Mouse (Mus musculus) midbrain, embryonic 11.5 days (tissue): ENCODE results near the gene Sctr. TPM values are rescaled to one million over a fixed set of nuclear protein-coding genes. Genes with fewer than 3 reads are reported as not detected.

Experiments used
- ATAC-seq: fragments of 200-750 bp; cut with Nextera tagmentation; 2 replicates; pipeline ENCODE4 v1.8.0; 2017; ENCODE audit warnings: moderate TSS enrichment, moderate library complexity; ENCODE audit not compliant: low FRiP score
- DNase-seq: peaks from one replicate; pipeline ENCODE4 v3.0.0; 2015; ENCODE audit warnings: low spot score; ENCODE audit errors: missing footprints
- H3K27ac ChIP-seq: fragments of 300-500 bp; sonication (generic); 2 replicates; pipeline ENCODE4 v1.5.1; 2014; ENCODE audit warnings: low read depth, low read length
- H3K27me3 ChIP-seq: fragments of 300-500 bp; sonication (generic); 2 replicates; pipeline ENCODE4 v1.6.1; 2014; ENCODE audit warnings: mild to moderate bottlenecking, low read length, moderate library complexity, mixed read lengths; ENCODE audit not compliant: control insufficient read depth, insufficient read depth
- H3K36me3 ChIP-seq: fragments of 300-500 bp; sonication (generic); 2 replicates; pipeline ENCODE4 v1.6.1; 2014; ENCODE audit warnings: mild to moderate bottlenecking, low read length, moderate library complexity, mixed read lengths; ENCODE audit not compliant: control insufficient read depth, insufficient read depth
- H3K4me1 ChIP-seq: fragments of 300-500 bp; sonication (generic); 2 replicates; pipeline ENCODE4 v1.6.1; 2014; ENCODE audit warnings: low read length; ENCODE audit not compliant: control insufficient read depth, insufficient read depth
- H3K4me2 ChIP-seq: fragments of 300-500 bp; sonication (generic); 2 replicates; pipeline ENCODE4 v1.6.1; 2014; ENCODE audit warnings: mild to moderate bottlenecking, moderate library complexity
- H3K4me3 ChIP-seq: fragments of 300-500 bp; sonication (generic); 2 replicates; pipeline ENCODE4 v1.5.1; 2014; ENCODE audit warnings: low read depth, low read length
- H3K9ac ChIP-seq: fragments of 300-500 bp; sonication (generic); 2 replicates; pipeline ENCODE4 v1.6.1; 2014; ENCODE audit warnings: low read length
- H3K9me3 ChIP-seq: fragments of 300-500 bp; sonication (generic); 2 replicates; pipeline ENCODE4 v1.6.1; 2016; ENCODE audit warnings: low read length; ENCODE audit not compliant: control insufficient read depth
- WGBS: fragments of 180-500 bp; shearing (Covaris S2); extraction: QIAGEN DNeasy Blood & Tissue Kit; methylation state at CpG from one replicate; pipeline ENCODE4 v1.1.7; 2014; 5-methylcytosine and 5-hydroxymethylcytosine counted together
- polyA plus RNA-seq: library from polyadenylated mRNA; unstranded; fragments of >200 nt; fragmentation: Nextera tagmentation; extraction: Ambion mirVana; gene quantifications from 2 replicates; pipeline ENCODE4 v1.2.1, GENCODE M21; 2014

Sctr gene
- polyA plus RNA-seq, 1 experiment from 2014 or later, result 0.53 TPM

DNA sequence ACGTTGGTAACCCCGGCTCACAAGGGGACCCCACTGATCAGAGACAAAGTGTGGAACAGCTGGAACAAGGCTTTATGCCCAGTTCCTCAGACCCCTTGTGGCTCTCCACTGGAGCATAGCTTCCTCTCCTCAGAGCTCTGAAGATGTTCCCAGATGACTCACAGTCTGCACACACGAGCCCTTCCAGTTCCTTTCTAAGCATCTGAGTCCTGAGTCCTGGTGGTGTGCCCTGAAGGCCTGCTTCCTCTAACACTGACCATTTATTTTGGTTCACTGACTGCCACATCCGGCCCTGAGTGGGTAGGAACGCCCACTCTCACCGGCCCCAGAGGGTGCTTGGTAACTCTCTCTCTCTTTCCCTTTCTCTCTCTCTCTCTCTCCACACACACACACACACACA is 92.8 kb downstream of the Sctr start:
- no peak overlapping the region for H3K4me3 ChIP-seq
- no peak overlapping the region for H3K27ac ChIP-seq
- H3K36me3 ChIP-seq, result no peaks in the 10 kb centered on the region
- no peak overlapping the region for H3K4me2 ChIP-seq
- WGBS, result 72% methylated on average over 6 of the region's 6 CpGs
- H3K4me1 ChIP-seq, result no peaks in the 10 kb centered on the region
- H3K9ac ChIP-seq, result no peak overlapping the region
- DNase-seq, result no peak
- no peak for ATAC-seq
- no peaks in the 10 kb centered on the region for H3K27me3 ChIP-seq
- no peaks in the 10 kb centered on the region for H3K9me3 ChIP-seq

DNA sequence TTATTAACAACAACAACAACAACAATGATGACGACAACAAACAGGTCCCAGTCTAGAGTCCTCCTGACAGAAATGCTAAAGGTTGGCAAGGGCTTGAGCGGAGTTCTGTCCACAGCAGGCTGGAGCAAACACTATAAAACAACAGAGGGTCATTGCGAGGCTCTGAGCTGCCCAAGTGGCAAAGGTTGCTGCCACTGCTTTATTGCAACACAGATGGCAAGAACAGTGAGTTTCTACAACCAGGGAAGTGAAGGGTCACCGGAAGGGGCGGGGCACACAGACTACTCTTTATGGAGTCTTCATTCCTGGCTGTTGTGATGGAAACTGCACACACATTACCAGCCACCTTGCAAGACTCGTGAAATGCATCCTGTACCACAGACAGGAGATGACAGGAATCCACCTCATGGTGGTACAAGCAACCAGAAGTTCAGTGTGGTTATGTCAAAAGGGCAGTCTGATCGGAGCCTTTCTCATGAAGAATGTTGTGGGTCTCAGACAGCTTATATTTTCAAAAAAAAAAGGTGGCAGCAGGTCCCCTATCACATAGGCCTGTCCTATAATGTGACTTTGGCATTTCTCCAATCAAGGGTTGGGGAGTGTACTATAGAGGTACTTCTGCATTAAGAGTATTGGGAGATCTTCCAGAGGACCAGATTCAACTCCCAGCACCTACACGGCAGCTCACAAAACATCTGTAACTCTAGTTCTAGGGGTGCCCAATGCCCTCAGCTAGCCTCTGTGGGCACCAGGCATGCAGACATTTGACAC is 93.9 kb downstream of the Sctr start:
- ATAC-seq, result no peak
- no peaks in the 10 kb centered on the region for H3K36me3 ChIP-seq
- H3K4me2 ChIP-seq, result no peak overlapping the region
- no peak overlapping the region for H3K9ac ChIP-seq
- peak; percentile 8 for DNase-seq
- no peak overlapping the region for H3K4me3 ChIP-seq
- no peaks in the 10 kb centered on the region for H3K9me3 ChIP-seq
- 82% methylated on average over 8 of the region's 8 CpGs for WGBS
- H3K27ac ChIP-seq, result no peak overlapping the region
- H3K27me3 ChIP-seq, result no peaks in the 10 kb centered on the region
- no peaks in the 10 kb centered on the region for H3K4me1 ChIP-seq

DNA sequence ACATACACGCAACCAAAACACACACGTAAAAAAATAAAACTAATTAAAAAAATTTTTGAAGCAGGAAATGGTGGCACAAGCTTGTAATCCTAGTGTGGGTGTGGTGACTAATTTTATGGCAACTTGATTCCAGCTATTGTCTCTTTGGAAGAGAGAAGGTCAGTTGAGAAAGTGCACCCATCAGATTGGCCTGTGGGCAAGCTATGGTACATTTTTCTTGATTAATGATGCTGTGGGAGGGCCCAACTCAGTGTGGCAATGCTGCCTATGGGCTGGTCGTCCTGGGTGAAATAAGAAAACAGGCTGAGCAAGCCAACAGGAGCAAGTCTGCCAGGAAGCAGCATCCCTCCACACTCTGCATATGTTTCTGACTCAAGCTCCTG is 94.5 kb downstream of the Sctr start:
- no peaks in the 10 kb centered on the region for H3K4me1 ChIP-seq
- H3K27me3 ChIP-seq, result no peaks in the 10 kb centered on the region
- H3K27ac ChIP-seq, result no peak overlapping the region
- H3K9ac ChIP-seq, result no peak overlapping the region
- no peaks in the 10 kb centered on the region for H3K36me3 ChIP-seq
- DNase-seq (no peak), ATAC-seq (no peak)
- H3K4me2 ChIP-seq, result no peak overlapping the region
- H3K9me3 ChIP-seq, result no peaks in the 10 kb centered on the region
- H3K4me3 ChIP-seq, result no peak overlapping the region
- 87% methylated on average over 3 of the region's 3 CpGs for WGBS

DNA sequence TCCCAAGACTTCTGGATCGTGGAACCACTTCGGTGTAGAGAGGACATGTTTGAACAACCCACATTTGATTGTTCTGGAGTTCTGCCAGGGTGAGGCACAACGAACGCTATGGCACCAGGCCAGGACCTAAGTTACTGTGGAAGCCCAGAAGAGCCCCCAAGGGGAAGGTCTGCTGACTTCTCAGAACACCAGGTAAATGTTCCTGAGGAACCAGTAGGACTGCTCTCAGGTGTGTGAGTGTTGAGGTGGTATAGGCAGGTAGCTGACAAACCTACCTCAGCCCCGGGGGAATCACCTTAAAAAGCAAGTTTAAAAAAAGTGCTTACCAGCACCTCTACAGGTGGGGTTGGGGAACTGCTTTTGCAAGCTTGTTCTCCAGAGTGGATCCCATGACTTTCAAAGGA is 98.9 kb downstream of the Sctr start:
- ATAC-seq (no peak), DNase-seq (no peak)
- Histone ChIP-seq H3K27me3 (no peaks in the 10 kb centered on the region), H3K4me3 (no peak overlapping the region), H3K4me2 (no peak overlapping the region), H3K9ac (no peak overlapping the region), H3K27ac (no peak overlapping the region), H3K4me1 (no peaks in the 10 kb centered on the region), H3K9me3 (no peaks in the 10 kb centered on the region), H3K36me3 (no peaks in the 10 kb centered on the region)
- WGBS, result 90% methylated on average over 5 of the region's 5 CpGs

DNA sequence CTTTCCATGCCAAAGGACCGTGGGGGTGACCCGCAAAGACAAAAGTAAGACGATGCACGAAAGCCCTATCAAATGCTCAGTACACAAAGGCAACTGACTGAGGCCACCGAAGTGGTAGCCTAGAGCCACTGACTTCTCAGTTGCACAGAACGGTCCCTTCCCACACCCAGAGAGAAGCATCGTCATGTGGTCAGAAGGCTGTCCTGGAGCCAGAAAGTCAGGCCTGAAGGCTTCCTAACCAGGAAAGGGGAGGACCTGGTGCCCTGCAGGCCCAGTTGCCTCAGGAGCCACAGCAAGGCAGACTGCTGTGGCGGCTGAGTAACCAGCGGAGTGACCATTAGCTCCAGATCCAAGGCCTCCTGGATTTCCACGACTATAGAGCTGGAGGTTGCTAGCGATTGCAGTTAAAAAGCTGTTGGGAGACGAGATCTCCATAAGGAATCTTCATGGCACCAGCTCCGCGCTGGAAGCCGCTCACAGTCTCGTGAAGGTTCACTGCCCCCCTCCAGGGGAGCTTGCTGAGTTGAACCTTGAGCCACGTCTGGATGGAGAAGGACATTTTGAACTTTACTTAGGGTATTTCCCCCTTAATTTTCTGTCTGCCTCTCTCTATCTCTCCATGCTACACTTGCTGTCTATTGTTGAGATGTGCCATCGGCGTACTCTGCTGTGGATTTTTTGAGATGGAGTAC is 103.2 kb downstream of the Sctr start:
- Histone ChIP-seq H3K9ac (no peak overlapping the region), H3K4me1 (no peaks in the 10 kb centered on the region), H3K9me3 (no peaks in the 10 kb centered on the region), H3K4me3 (no peak overlapping the region), H3K36me3 (peaks cover 16% of the 10 kb centered on the region), H3K27me3 (no peaks in the 10 kb centered on the region), H3K4me2 (no peak overlapping the region), H3K27ac (no peak overlapping the region)
- peak; percentile 2 for DNase-seq
- ATAC-seq, result no peak
- WGBS, result 89% methylated on average over 19 of the region's 19 CpGs

DNA sequence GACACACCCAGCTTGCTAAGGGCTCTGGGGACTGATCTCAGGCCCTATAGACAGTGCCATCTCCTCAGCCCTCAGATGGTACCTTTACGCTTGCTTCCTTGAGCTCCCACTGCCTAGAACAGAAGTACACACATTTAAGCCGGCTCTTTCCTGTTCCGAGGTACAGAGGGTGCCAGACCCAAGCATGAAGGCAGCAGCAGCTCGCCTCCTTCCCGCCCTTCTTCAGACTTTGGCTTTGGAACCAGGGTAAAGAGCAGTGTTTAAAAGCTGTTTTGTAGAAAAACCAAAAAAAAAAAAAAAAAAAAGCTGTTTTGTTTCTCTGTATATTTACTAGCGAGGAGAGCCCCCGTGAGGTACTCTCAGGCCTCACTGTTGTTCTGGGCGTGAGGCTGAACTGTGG is 105.1 kb downstream of the Sctr start:
- Histone ChIP-seq H3K27ac (no peak overlapping the region), H3K4me1 (no peaks in the 10 kb centered on the region), H3K9me3 (no peaks in the 10 kb centered on the region), H3K27me3 (no peaks in the 10 kb centered on the region), H3K36me3 (peaks cover 31% of the 10 kb centered on the region), H3K4me3 (no peak overlapping the region), H3K9ac (no peak overlapping the region), H3K4me2 (no peak overlapping the region)
- ATAC-seq (no peak), DNase-seq (no peak)
- 93% methylated on average over 8 of the region's 8 CpGs for WGBS

DNA sequence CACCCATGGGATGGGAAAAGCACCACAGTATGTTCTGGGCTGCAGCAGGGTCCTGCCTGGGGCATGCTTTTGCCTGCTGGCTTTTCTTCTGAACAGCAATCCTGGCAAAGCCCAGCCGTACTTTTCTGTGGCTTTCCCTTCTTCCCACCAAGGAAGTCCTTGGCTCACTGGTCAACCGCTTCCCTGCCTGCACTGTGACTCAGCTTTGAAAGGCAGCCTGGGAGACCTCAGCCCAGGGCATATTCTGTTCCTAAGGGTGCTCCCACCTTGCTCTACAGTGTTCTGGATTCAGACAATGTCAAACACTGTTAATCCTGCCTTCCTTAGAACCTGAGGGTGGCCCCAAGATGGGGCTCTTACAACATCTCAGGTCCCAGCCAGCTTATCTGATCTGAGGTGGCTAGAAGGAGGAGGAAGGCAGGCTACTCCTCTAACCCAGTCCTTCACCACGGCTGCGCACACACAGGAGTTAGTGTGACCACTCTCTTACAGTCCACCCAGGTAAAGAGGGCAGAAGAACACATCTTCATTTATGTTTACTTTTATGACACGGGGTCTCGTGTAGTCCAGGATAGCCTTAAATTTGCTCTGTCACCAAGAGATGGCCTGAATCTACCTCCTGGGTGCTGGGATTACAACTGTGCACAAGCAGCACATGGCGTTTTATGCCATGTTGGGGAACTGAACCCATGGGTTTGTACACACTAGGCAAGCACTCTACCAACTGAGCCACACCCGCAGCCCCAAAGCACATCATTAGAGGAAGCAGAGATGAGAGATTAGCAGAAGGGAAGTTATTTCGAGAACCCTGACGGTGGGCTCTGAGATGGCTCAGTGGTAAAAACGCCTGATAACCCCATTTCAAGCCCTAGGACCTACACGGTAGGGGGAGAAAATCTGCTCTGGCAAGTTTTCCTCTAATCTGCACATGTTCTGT is 105.8 kb downstream of the Sctr start:
- 90% methylated on average over 12 of the region's 12 CpGs for WGBS
- Histone ChIP-seq H3K27ac (no peak overlapping the region), H3K4me1 (no peaks in the 10 kb centered on the region), H3K4me3 (no peak overlapping the region), H3K9ac (no peak overlapping the region), H3K36me3 (peaks cover 31% of the 10 kb centered on the region), H3K9me3 (no peaks in the 10 kb centered on the region), H3K4me2 (no peak overlapping the region), H3K27me3 (no peaks in the 10 kb centered on the region)
- ATAC-seq (no peak), DNase-seq (no peak)
